Mouse (Mus musculus): Measurements from ENCODE around the gene Lrp2. TPM values are rescaled to one million over a fixed set of nuclear protein-coding genes. Genes with fewer than 3 reads are reported as not detected.

The Lrp2 gene
- polyA plus RNA-seq, 1 experiment from 2014 or later = 0.08 TPM

DNA sequence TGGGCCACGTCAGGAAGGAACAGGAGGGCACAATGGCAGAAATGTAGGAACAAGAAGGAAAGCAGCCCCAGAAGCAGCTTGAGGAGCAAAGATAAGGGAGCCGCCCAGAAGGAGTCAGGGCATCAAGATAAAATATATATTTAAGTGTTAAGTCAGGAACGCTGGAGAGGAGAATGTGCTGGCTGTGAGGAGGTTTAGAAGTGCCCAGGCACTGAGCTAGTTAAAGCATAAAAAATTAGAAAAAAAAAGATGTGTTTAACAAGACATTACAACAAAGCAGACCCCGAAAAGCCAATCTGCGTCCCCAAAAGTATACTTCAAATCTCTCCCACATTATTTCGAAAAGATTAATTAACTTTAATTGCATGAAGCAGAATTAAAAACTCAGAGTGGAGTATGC, 122.3 kb downstream of the Lrp2 start:
- Histone ChIP-seq H3K4me2 (ENCODE audit: low read depth, low read length) (no peak overlapping the region), H3K9me3 (replicated peaks; ENCODE audit: control insufficient read depth, low read length) (no peaks in the 10 kb centered on the region), H3K4me3 (ENCODE audit: low read depth, low read length) (no peak overlapping the region), H3K36me3 (ENCODE audit: control insufficient read depth, insufficient read depth) (no peaks in the 10 kb centered on the region), H3K27ac (ENCODE audit: low read length) (no peak overlapping the region), H3K27me3 (ENCODE audit: control insufficient read depth, insufficient read depth, low read depth, low read length) (no peaks in the 10 kb centered on the region), H3K9ac (ENCODE audit: low read depth, low read length) (no peak overlapping the region), H3K4me1 (ENCODE audit: control insufficient read depth, low read depth, low read length) (no peaks in the 10 kb centered on the region)
- no peak for ATAC-seq (ENCODE audit: low read depth)
- 59% methylated on average over 6 of the region's 6 CpGs for WGBS (ENCODE audit: insufficient replicate concordance)

DNA sequence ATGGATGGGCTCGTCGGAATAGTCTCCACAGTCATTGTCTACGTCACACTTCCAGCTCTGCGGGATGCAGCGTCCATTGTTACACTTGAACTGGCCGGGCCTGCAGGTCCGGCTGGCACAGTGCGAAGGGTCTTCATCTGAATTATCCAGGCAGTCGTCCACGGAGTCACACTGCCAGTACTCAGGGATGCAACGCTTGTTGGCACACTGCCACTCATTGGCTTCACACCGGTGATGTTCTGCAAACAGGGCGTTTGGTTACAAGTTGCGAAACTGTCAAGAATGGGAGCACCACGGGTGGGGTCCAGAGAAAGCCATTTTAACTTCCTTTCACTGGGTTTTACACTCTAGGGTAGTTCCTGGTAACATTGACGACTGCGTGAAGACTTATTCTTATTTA, 126.4 kb downstream of the Lrp2 start:
- 67% methylated on average over 17 of the region's 17 CpGs for WGBS (ENCODE audit: insufficient replicate concordance)
- no peak overlapping the region for H3K27ac ChIP-seq (ENCODE audit: low read length)
- ATAC-seq (ENCODE audit: low read depth) = no peak
- H3K4me1 ChIP-seq (ENCODE audit: control insufficient read depth, low read depth, low read length) = no peaks in the 10 kb centered on the region
- no peaks in the 10 kb centered on the region for H3K27me3 ChIP-seq (ENCODE audit: control insufficient read depth, insufficient read depth, low read depth, low read length)
- no peaks in the 10 kb centered on the region for H3K36me3 ChIP-seq (ENCODE audit: control insufficient read depth, insufficient read depth)
- no peak overlapping the region for H3K9ac ChIP-seq (ENCODE audit: low read depth, low read length)
- no peak overlapping the region for H3K4me3 ChIP-seq (ENCODE audit: low read depth, low read length)
- H3K9me3 ChIP-seq (replicated peaks; ENCODE audit: control insufficient read depth, low read length) = no peaks in the 10 kb centered on the region
- H3K4me2 ChIP-seq (ENCODE audit: low read depth, low read length) = no peak overlapping the region

DNA sequence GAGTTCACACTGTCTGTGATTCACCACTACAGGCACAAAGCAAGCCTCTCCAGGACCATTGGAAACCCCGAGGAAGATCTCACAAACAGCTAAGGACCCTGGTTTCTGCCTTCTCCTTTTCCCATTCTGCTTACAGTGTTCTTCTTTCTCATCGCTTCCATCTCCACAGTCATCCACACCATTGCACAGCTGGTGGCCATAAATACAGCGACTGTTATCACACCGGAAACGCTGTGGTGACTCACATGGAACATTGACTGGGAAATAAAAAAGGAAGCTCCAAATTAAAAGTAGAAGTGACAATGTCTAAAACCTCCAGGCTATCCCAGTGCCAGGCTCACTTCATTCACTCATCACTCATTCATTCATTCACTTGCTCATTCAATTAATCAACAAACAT, 134.7 kb downstream of the Lrp2 start:
- Histone ChIP-seq H3K9me3 (replicated peaks; ENCODE audit: control insufficient read depth, low read length) (no peaks in the 10 kb centered on the region), H3K36me3 (ENCODE audit: control insufficient read depth, insufficient read depth) (no peaks in the 10 kb centered on the region), H3K4me1 (ENCODE audit: control insufficient read depth, low read depth, low read length) (no peaks in the 10 kb centered on the region), H3K4me3 (ENCODE audit: low read depth, low read length) (no peak overlapping the region), H3K27ac (ENCODE audit: low read length) (no peak overlapping the region), H3K4me2 (ENCODE audit: low read depth, low read length) (no peak overlapping the region), H3K27me3 (ENCODE audit: control insufficient read depth, insufficient read depth, low read depth, low read length) (no peaks in the 10 kb centered on the region), H3K9ac (ENCODE audit: low read depth, low read length) (no peak overlapping the region)
- ATAC-seq (ENCODE audit: low read depth) = no peak
- WGBS (ENCODE audit: insufficient replicate concordance) = 68% methylated on average over 5 of the region's 5 CpGs

DNA sequence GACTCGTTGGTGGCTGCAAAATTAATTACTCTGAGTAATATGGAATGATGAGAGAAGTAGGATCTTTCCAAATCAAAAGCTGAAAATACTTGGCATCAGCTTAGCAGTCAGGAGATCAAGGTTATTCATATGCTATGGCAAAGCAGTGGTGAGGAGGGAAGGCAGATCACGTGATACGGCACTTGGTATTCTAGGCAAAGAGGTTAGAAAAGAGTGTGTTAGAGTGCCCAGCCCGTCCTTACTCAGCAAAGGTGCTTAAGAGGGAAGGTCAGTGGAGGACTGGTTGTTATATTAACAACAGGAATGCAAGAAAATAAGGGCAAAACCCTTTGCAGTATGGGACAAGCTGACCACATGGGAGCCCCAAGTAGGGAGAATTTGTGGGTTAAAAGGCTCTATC, 137.3 kb downstream of the Lrp2 start:
- WGBS (ENCODE audit: insufficient replicate concordance) = 67% methylated on average over 4 of the region's 4 CpGs
- Histone ChIP-seq H3K27ac (ENCODE audit: low read length) (no peak overlapping the region), H3K4me2 (ENCODE audit: low read depth, low read length) (no peak overlapping the region), H3K4me1 (ENCODE audit: control insufficient read depth, low read depth, low read length) (no peaks in the 10 kb centered on the region), H3K9ac (ENCODE audit: low read depth, low read length) (no peak overlapping the region), H3K4me3 (ENCODE audit: low read depth, low read length) (no peak overlapping the region), H3K36me3 (ENCODE audit: control insufficient read depth, insufficient read depth) (no peaks in the 10 kb centered on the region), H3K9me3 (replicated peaks; ENCODE audit: control insufficient read depth, low read length) (no peaks in the 10 kb centered on the region), H3K27me3 (ENCODE audit: control insufficient read depth, insufficient read depth, low read depth, low read length) (no peaks in the 10 kb centered on the region)
- no peak for ATAC-seq (ENCODE audit: low read depth)

DNA sequence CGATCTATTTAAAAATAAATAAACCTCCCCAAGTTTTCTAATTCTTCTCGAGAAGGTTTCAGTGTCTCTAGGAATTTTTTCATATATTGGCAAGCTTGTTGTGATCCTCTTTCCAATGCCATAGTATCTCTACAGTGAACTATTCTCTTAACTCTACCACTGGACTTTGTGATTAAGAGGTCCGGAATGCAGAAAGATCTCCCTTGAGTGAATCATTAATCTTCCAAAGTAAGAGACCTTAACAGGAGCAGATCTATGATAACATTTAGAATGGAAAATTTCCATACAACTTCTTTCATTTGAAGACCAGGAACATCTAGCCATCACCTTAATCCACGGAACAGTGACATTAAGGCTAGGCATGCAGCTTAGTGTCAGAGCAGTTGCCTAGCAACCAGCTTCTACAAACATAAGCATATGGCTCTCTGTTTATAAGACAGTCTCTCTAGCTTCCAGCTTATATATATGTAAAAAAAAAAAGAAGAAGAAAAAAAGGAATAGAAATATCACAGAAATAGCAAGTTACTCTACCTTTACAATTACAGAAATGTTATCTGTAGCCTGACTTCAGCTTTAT, 139.9 kb downstream of the Lrp2 start:
- Histone ChIP-seq H3K4me3 (ENCODE audit: low read depth, low read length) (no peak overlapping the region), H3K4me1 (ENCODE audit: control insufficient read depth, low read depth, low read length) (no peaks in the 10 kb centered on the region), H3K4me2 (ENCODE audit: low read depth, low read length) (no peak overlapping the region), H3K27ac (ENCODE audit: low read length) (no peak overlapping the region), H3K36me3 (ENCODE audit: control insufficient read depth, insufficient read depth) (no peaks in the 10 kb centered on the region), H3K27me3 (ENCODE audit: control insufficient read depth, insufficient read depth, low read depth, low read length) (no peaks in the 10 kb centered on the region), H3K9ac (ENCODE audit: low read depth, low read length) (no peak overlapping the region), H3K9me3 (replicated peaks; ENCODE audit: control insufficient read depth, low read length) (no peaks in the 10 kb centered on the region)
- 51% methylated on average over 4 of the region's 4 CpGs for WGBS (ENCODE audit: insufficient replicate concordance)
- ATAC-seq (ENCODE audit: low read depth) = no peak

GRCm38 (mm10) chr2:69441656-69442055, 144.2 kb downstream of the Lrp2 start:
- Histone ChIP-seq H3K4me2 (ENCODE audit: low read depth, low read length) (no peak overlapping the region), H3K9ac (ENCODE audit: low read depth, low read length) (no peak overlapping the region), H3K9me3 (replicated peaks; ENCODE audit: control insufficient read depth, low read length) (no peaks in the 10 kb centered on the region), H3K27ac (ENCODE audit: low read length) (no peak overlapping the region), H3K27me3 (ENCODE audit: control insufficient read depth, insufficient read depth, low read depth, low read length) (no peaks in the 10 kb centered on the region), H3K36me3 (ENCODE audit: control insufficient read depth, insufficient read depth) (no peaks in the 10 kb centered on the region), H3K4me3 (ENCODE audit: low read depth, low read length) (no peak overlapping the region), H3K4me1 (ENCODE audit: control insufficient read depth, low read depth, low read length) (no peaks in the 10 kb centered on the region)
- WGBS (ENCODE audit: insufficient replicate concordance) = 31% methylated on average over 3 of the region's 3 CpGs
- ATAC-seq (ENCODE audit: low read depth) = no peak

DNA sequence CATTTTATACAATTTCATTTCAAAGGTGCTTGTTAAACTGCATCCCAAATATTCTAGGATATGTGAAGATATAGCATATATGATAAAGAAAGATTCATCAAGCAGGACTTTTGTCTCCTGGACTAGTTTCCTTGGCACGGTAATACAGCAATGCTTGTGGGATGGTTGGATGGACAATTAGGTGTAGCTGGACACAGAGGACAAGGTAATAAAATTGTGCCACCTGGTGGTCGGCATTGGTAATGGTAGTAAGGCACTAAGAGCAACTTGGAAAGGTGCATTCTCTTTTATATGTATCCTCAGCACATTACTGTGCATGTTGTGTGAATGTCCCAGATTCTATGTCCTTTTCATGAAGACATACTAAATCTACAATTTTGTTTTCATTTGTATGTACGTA, 157.7 kb downstream of the Lrp2 start:
- H3K9ac ChIP-seq (ENCODE audit: low read depth, low read length) = no peak overlapping the region
- no peak for ATAC-seq (ENCODE audit: low read depth)
- no peaks in the 10 kb centered on the region for H3K36me3 ChIP-seq (ENCODE audit: control insufficient read depth, insufficient read depth)
- no peak overlapping the region for H3K4me3 ChIP-seq (ENCODE audit: low read depth, low read length)
- 33% methylated on average over 3 of the region's 3 CpGs for WGBS (ENCODE audit: insufficient replicate concordance)
- H3K27ac ChIP-seq (ENCODE audit: low read length) = no peak overlapping the region
- H3K4me1 ChIP-seq (ENCODE audit: control insufficient read depth, low read depth, low read length) = no peaks in the 10 kb centered on the region
- no peak overlapping the region for H3K4me2 ChIP-seq (ENCODE audit: low read depth, low read length)
- no peaks in the 10 kb centered on the region for H3K9me3 ChIP-seq (replicated peaks; ENCODE audit: control insufficient read depth, low read length)
- H3K27me3 ChIP-seq (ENCODE audit: control insufficient read depth, insufficient read depth, low read depth, low read length) = no peaks in the 10 kb centered on the region

DNA sequence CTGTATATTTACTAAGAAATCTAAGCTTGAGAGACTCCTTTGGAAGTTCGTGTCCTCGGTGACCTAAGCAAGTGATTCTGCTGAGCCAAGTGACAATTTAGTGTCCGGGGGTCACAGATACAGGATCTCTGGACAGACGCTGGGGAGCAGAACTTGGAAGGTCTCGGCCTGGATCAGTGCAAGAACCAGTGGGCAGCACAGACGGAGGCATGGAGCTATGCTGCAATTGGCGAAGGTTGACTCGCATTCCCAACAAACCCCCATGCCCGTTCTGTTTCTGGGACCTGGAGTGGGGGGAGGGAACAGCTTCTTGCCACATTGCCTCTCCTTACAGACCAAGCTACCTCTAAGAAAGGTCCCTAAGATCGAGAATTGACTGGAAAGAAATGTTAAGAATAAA, 158.7 kb downstream of the Lrp2 start:
- ATAC-seq (ENCODE audit: low read depth) = no peak
- Histone ChIP-seq H3K9ac (ENCODE audit: low read depth, low read length) (no peak overlapping the region), H3K27ac (ENCODE audit: low read length) (no peak overlapping the region), H3K9me3 (replicated peaks; ENCODE audit: control insufficient read depth, low read length) (no peaks in the 10 kb centered on the region), H3K36me3 (ENCODE audit: control insufficient read depth, insufficient read depth) (no peaks in the 10 kb centered on the region), H3K4me2 (ENCODE audit: low read depth, low read length) (no peak overlapping the region), H3K4me1 (ENCODE audit: control insufficient read depth, low read depth, low read length) (no peaks in the 10 kb centered on the region), H3K4me3 (ENCODE audit: low read depth, low read length) (no peak overlapping the region), H3K27me3 (ENCODE audit: control insufficient read depth, insufficient read depth, low read depth, low read length) (no peaks in the 10 kb centered on the region)
- 60% methylated on average over 10 of the region's 10 CpGs for WGBS (ENCODE audit: insufficient replicate concordance)

GRCm38 (mm10) chr2:69426081-69426480, 159.8 kb downstream of the Lrp2 start:
- Histone ChIP-seq H3K4me2 (ENCODE audit: low read depth, low read length) (no peak overlapping the region), H3K4me1 (ENCODE audit: control insufficient read depth, low read depth, low read length) (no peaks in the 10 kb centered on the region), H3K4me3 (ENCODE audit: low read depth, low read length) (no peak overlapping the region), H3K36me3 (ENCODE audit: control insufficient read depth, insufficient read depth) (no peaks in the 10 kb centered on the region), H3K27me3 (ENCODE audit: control insufficient read depth, insufficient read depth, low read depth, low read length) (no peaks in the 10 kb centered on the region), H3K9me3 (replicated peaks; ENCODE audit: control insufficient read depth, low read length) (no peaks in the 10 kb centered on the region), H3K9ac (ENCODE audit: low read depth, low read length) (no peak overlapping the region), H3K27ac (ENCODE audit: low read length) (no peak overlapping the region)
- no peak for ATAC-seq (ENCODE audit: low read depth)
- WGBS (ENCODE audit: insufficient replicate concordance) = 56% methylated on average over 1 of the region's 1 CpGs

Data from liver, embryonic 16.5 days (tissue).